Mouse (Mus musculus): ENCODE measurements at regions not wholly inside any gene's neighbourhood (a gene's known extent, or its start where the extent isn't known, plus 50 kb on each side); places are given as distances from the start of the nearest gene placed in this dataset.

GRCm38 (mm10) chr2:47994185-47994584 lies 819.7 kb upstream of the Acvr2a start:
- TF ChIP-seq CTCF (IDR thresholded peaks at IDR 0.05; ENCODE audit: low read depth) = no peak
- TF ChIP-seq EP300 (optimal IDR thresholded peaks at IDR 0.05) = no peak

Data from stomach, postnatal 0 days (tissue).